Mouse (Mus musculus) heart, postnatal 0 days (tissue): ENCODE results near the gene Fzd7. TPM values are rescaled to one million over a fixed set of nuclear protein-coding genes. Genes with fewer than 3 reads are reported as not detected.

Experiments
- ATAC-seq: fragments of 200-750 bp; cut with Nextera tagmentation; 2 replicates; pipeline ENCODE4 v1.8.0; 2017; ENCODE audit warnings: low read depth, moderate number of reproducible peaks, moderate library complexity; ENCODE audit not compliant: insufficient read depth
- DNase-seq: peaks from one replicate; pipeline ENCODE4 v3.0.0-alpha.2; 2016; ENCODE audit warnings: low spot score
- H3K27ac ChIP-seq: fragments of 300-500 bp; sonication (generic); 2 replicates; pipeline ENCODE4 v1.5.1; 2014; ENCODE audit warnings: low read depth, mild to moderate bottlenecking
- H3K27me3 ChIP-seq: fragments of 300-500 bp; sonication (generic); 2 replicates; pipeline ENCODE4 v1.6.1; 2014; ENCODE audit warnings: low read length, mixed read lengths; ENCODE audit not compliant: control insufficient read depth, insufficient read depth
- H3K36me3 ChIP-seq: fragments of 300-500 bp; sonication (generic); replicated peaks from 2 replicates; pipeline ENCODE4 v1.6.1; 2014; ENCODE audit warnings: low read length, mixed read lengths; ENCODE audit not compliant: control insufficient read depth, insufficient read depth
- H3K4me1 ChIP-seq: fragments of 300-500 bp; sonication (generic); 2 replicates; pipeline ENCODE4 v1.6.1; 2014; ENCODE audit warnings: antibody characterized with exemption; ENCODE audit not compliant: control insufficient read depth, insufficient read depth
- H3K4me2 ChIP-seq: fragments of 300-500 bp; sonication (generic); 2 replicates; pipeline ENCODE4 v1.6.1; 2014; ENCODE audit warnings: low read depth, mild to moderate bottlenecking, low read length, moderate library complexity
- H3K4me3 ChIP-seq: fragments of 300-500 bp; sonication (generic); 2 replicates; pipeline ENCODE4 v1.5.1; 2014; ENCODE audit warnings: low read depth, low read length
- H3K9ac ChIP-seq: fragments of 300-500 bp; sonication (generic); replicated peaks from 2 replicates; pipeline ENCODE4 v1.6.1; 2014; ENCODE audit warnings: low read depth, low read length, mixed read lengths
- H3K9me3 ChIP-seq: fragments of 300-500 bp; sonication (generic); replicated peaks from 2 replicates; pipeline ENCODE4 v1.6.1; 2016; ENCODE audit warnings: low read length; ENCODE audit not compliant: control insufficient read depth
- CTCF ChIP-seq: IDR thresholded peaks from 2 replicates; pipeline ENCODE4 v1.5.1; 2016; ENCODE audit warnings: antibody characterized with exemption, control low read depth, low read depth
- EP300 ChIP-seq: IDR thresholded peaks from 2 replicates; pipeline ENCODE4 v1.6.1; 2016; ENCODE audit warnings: antibody characterized with exemption, low read depth
- WGBS: fragments of 180-500 bp; shearing (Covaris S2); extraction: QIAGEN DNeasy Blood & Tissue Kit; methylation state at CpG from one replicate; pipeline ENCODE4 v1.1.7; 2014; 5-methylcytosine and 5-hydroxymethylcytosine counted together
- polyA plus RNA-seq: library from polyadenylated mRNA; unstranded; fragments of >200 nt; fragmentation: Nextera tagmentation; extraction: Ambion mirVana; gene quantifications from 2 replicates; pipeline ENCODE4 v1.2.1, GENCODE M21; 2015
- total RNA-seq: library from RNA; depleted of rRNA; stranded (reverse); fragments of >200 nt; gene quantifications from 2 replicates; pipeline ENCODE4 v1.2.3, GENCODE M21; 2014; ENCODE audit warnings: low replicate concordance

Fzd7 gene
- total and polyA plus RNA-seq, 2 experiments from 2014 or later, result 1.0 to 9.0 TPM

DNA sequence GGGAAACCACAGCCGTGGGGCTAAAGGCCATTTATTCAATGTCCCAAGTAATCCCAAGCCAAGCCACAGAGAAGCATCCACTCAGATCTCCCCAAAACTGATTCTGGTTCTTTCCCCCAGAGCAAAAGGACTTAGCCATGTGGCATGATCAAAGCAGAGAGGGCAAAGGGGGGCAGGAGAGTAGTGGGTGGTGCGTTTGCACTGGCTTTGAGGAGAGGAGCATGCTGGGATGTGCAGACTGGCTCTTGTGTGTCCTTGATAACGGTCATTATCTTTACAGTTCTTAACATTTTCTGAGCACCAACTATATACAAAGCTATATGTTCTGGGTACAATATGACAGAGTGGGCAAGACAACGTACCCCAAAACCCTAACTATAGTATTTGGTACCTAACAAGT is 10.2 kb downstream of the Fzd7 start:
- peaks cover 16% of the 10 kb centered on the region for H3K4me1 ChIP-seq
- H3K9me3 ChIP-seq, result no peaks in the 10 kb centered on the region
- no peak overlapping the region for H3K4me2 ChIP-seq
- H3K4me3 ChIP-seq, result no peak overlapping the region
- ATAC-seq (no peak), DNase-seq (no peak)
- WGBS, result 69% methylated on average over 4 of the region's 4 CpGs
- TF ChIP-seq EP300, result no peak
- no peak for TF ChIP-seq CTCF
- H3K27me3 ChIP-seq, result no peaks in the 10 kb centered on the region
- no peaks in the 10 kb centered on the region for H3K36me3 ChIP-seq
- H3K27ac ChIP-seq, result no peak overlapping the region
- no peak overlapping the region for H3K9ac ChIP-seq

- 85% methylated on average over 5 of the region's 5 CpGs for WGBS
These were observed 13.7 kb downstream of the Fzd7 start for GRCm38 (mm10) chr1:59495970-59496369.

GRCm38 (mm10) chr1:59497741-59498613 is 15.8 kb downstream of the Fzd7 start:
- Histone ChIP-seq H3K9ac (no peak overlapping the region), H3K4me2 (no peak overlapping the region), H3K36me3 (no peaks in the 10 kb centered on the region), H3K27ac (no peak overlapping the region), H3K4me1 (no peaks in the 10 kb centered on the region), H3K27me3 (no peaks in the 10 kb centered on the region), H3K4me3 (no peak overlapping the region), H3K9me3 (no peaks in the 10 kb centered on the region)
- TF ChIP-seq CTCF, result no peak
- TF ChIP-seq EP300, result no peak
- WGBS, result 54% methylated on average over 6 of the region's 6 CpGs
- ATAC-seq, result no peak
- no peak for DNase-seq

More at GRCm38 (mm10) chr1:59495970-59496369, 13.7 kb downstream of the Fzd7 start:
- Histone ChIP-seq H3K27ac (no peak overlapping the region), H3K4me3 (no peak overlapping the region), H3K4me2 (no peak overlapping the region), H3K36me3 (no peaks in the 10 kb centered on the region), H3K27me3 (no peaks in the 10 kb centered on the region), H3K9ac (no peak overlapping the region), H3K4me1 (no peaks in the 10 kb centered on the region), H3K9me3 (no peaks in the 10 kb centered on the region)
- DNase-seq, result no peak
- no peak for TF ChIP-seq CTCF
- no peak for TF ChIP-seq EP300
- no peak for ATAC-seq

- no peak overlapping the region for H3K4me2 ChIP-seq
- H3K4me1 ChIP-seq, result no peaks in the 10 kb centered on the region
- TF ChIP-seq EP300, result no peak
- no peak for TF ChIP-seq CTCF
- no peak for DNase-seq
- H3K9ac ChIP-seq, result no peak overlapping the region
- H3K4me3 ChIP-seq, result no peak overlapping the region
- WGBS, result 69% methylated on average over 3 of the region's 3 CpGs
- H3K36me3 ChIP-seq, result no peaks in the 10 kb centered on the region
- no peak overlapping the region for H3K27ac ChIP-seq
- no peaks in the 10 kb centered on the region for H3K27me3 ChIP-seq
- no peak for ATAC-seq
- H3K9me3 ChIP-seq, result no peaks in the 10 kb centered on the region
These were observed 17.1 kb downstream of the Fzd7 start for GRCm38 (mm10) chr1:59499327-59499726.

- Histone ChIP-seq H3K4me2 (no peak overlapping the region), H3K27ac (no peak overlapping the region), H3K4me3 (no peak overlapping the region), H3K4me1 (no peaks in the 10 kb centered on the region), H3K27me3 (no peaks in the 10 kb centered on the region), H3K9ac (no peak overlapping the region), H3K9me3 (no peaks in the 10 kb centered on the region), H3K36me3 (no peaks in the 10 kb centered on the region)
- no peak for DNase-seq
- WGBS, result 43% methylated on average over 2 of the region's 2 CpGs
- no peak for ATAC-seq
- TF ChIP-seq CTCF (no peak), EP300 (no peak)
These were observed 20.1 kb downstream of the Fzd7 start for GRCm38 (mm10) chr1:59502355-59502754.
